Mouse (Mus musculus): Measurements from ENCODE around the gene Tnni3. TPM values are rescaled to one million over a fixed set of nuclear protein-coding genes. Genes with fewer than 3 reads are reported as not detected.

The Tnni3 gene
- polyA plus RNA-seq, 1 experiment from 2014 or later, result 1.8 TPM

DNA sequence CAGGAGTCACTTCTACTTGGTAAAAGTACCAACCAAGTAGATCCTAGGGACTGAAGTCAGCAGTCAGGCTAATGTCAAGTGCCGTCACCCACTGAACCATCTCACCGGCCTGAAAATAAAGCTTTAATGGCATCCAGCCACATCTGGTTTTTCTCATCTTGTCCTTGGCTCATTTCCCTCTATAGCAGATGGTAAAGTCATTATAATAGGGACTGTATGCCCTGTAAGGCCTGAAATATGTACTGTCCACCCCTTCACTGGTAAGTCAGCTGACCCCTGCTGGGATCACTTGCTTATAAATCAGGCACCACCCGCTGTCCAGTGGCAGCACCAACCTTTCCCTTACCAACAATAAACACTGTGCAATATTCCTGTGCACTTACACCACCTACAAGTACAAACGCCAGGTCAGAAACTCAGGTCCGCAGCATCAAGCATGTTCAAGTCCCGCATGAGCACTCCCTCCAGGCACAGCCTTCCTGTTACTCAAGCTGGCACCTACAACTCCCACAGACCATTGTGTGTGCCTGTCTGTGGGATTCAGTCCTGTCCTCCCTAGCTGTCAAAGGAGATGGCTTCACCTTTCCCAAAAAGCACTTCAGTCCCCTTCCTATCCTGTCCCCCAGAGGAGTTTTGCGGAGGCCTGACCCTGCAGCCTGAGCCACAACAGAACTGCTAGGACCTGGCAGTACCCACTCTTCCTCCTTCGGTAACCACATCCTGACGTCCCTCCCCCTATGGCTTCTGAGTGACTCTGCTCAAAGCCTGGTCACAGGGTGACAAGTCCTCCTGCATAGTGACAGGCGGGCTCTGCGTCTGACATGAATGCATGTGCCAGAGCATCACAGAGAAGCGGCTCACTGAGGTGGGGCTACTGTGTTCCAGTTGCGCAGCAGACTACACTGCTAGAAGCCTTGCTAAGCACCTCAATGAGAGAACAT, 31.5 kb downstream of the Tnni3 start:
- ATAC-seq (ENCODE audit: low FRiP score), result no peak
- Histone ChIP-seq H3K27me3 (replicated peaks) (no peaks in the 10 kb centered on the region), H3K36me3 (peaks cover 59% of the 10 kb centered on the region), H3K4me2 (no peak overlapping the region), H3K4me1 (peaks cover 14% of the 10 kb centered on the region), H3K4me3 (replicated peaks) (no peak overlapping the region), H3K9ac (replicated peaks) (no peak overlapping the region), H3K9me3 (replicated peaks) (no peaks in the 10 kb centered on the region), H3K27ac (replicated peaks) (no peak overlapping the region)
- WGBS, result 84% methylated on average over 13 of the region's 13 CpGs

DNA sequence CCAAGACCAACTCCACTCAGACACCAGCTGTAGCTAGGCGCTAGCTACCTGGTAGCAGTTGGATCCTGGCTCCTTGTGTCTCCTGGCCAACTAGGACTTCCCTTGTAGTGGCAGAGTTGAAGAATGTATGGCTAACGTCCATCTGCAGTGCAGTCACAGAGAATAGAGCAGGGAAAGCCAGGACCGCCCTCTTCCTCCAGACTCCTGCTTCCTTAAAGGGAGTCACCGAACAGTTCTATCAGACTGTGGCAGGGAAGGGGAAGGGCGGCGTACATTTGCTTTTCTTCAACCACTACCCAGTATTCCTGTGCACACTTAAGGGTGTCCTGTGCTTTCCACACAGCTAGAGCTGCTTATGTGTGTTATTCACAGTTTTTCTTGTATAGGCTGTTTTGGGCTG, 32.7 kb downstream of the Tnni3 start:
- H3K36me3 ChIP-seq, result peaks cover 54% of the 10 kb centered on the region
- H3K9me3 ChIP-seq (replicated peaks), result no peaks in the 10 kb centered on the region
- H3K4me1 ChIP-seq, result peaks cover 10% of the 10 kb centered on the region; the same call in 1 of the 2 replicates
- ATAC-seq (ENCODE audit: low FRiP score), result no peak
- H3K9ac ChIP-seq (replicated peaks), result no peak overlapping the region
- H3K27ac ChIP-seq (replicated peaks), result no peak overlapping the region
- no peak overlapping the region for H3K4me2 ChIP-seq
- no peaks in the 10 kb centered on the region for H3K27me3 ChIP-seq (replicated peaks)
- H3K4me3 ChIP-seq (replicated peaks), result no peak overlapping the region
- WGBS, result 84% methylated on average over 6 of the region's 6 CpGs

DNA sequence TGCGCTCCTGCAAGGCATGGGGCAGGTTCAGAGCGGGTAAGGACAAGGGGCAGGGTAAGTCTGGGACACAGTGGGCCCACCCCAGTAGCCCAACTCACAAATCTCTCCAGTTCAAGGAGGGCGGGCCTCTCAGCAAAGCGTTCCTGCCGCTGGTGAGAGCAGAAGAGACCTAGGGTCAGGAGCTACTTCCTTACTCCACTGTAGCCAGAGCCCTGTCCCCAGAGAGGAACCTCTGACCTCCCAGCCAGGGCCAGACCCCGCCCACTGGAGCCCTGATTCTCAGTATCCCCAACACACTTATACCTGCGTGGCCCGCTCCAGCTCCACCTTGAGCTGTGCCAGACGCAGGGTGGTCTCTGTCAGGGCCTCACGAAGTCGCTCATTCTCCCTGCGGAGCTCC, 41.7 kb downstream of the Tnni3 start:
- Histone ChIP-seq H3K9me3 (replicated peaks) (no peaks in the 10 kb centered on the region), H3K27me3 (replicated peaks) (no peaks in the 10 kb centered on the region; the same call in 1 of the 2 replicates), H3K4me3 (replicated peaks) (no peak overlapping the region), H3K9ac (replicated peaks) (no peak overlapping the region), H3K36me3 (peaks cover 65% of the 10 kb centered on the region), H3K27ac (replicated peaks) (no peak overlapping the region), H3K4me2 (no peak overlapping the region), H3K4me1 (peaks cover 25% of the 10 kb centered on the region)
- 88% methylated on average over 12 of the region's 12 CpGs for WGBS
- no peak for ATAC-seq (ENCODE audit: low FRiP score)

DNA sequence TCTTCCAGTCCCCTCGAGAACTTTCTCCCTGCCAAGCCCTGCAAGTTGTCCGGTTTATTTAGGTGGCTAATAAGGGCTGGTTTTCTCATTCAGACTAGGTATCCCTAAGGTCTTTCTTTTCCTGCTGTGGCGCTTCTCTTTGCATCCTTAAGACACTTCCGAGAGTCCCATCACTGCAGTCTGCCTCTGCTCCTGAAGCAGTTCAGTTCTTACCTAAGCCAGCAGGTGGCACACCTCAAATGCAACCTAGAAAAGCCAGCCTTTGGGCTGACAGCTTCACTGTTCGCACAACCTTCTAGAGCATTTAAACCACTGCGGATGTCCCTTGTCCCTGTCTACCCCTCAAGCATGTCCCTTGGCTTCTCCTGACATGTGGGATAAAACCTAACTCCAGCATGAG, 44.4 kb downstream of the Tnni3 start:
- Histone ChIP-seq H3K4me2 (peak overlapping the region; percentile 95; the same call in 1 of the 2 replicates), H3K4me3 (replicated peaks) (no peak overlapping the region), H3K9me3 (replicated peaks) (no peaks in the 10 kb centered on the region), H3K27me3 (replicated peaks) (peaks cover 16% of the 10 kb centered on the region), H3K4me1 (peaks cover 25% of the 10 kb centered on the region), H3K36me3 (peaks cover 44% of the 10 kb centered on the region), H3K27ac (replicated peaks) (no peak overlapping the region), H3K9ac (replicated peaks) (no peak overlapping the region)
- WGBS, result 34% methylated on average over 6 of the region's 6 CpGs
- ATAC-seq (ENCODE audit: low FRiP score), result no peak

DNA sequence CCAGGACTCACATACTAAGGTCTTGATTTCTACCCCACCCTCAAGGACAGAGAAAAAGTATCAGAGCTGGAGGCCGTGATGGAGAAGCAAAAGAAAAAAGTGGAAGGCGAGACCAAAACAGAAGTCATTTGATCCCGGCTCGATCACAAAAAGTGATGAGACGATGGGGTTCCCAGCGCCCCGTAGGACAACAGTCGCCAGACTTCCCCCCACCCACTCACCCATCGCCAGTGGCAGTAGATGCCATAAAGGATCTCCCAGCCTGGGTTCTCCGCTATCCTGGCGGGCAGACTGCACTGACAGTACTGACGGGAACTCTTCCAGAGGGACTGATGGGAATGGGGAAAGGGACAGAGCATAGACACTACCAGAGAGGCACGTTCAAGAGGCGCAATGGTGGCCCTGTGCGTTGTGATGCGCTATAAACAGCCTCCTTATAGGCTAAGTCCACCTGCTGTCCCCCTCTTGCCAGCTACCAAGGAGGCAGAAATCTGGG, 45.2 kb downstream of the Tnni3 start:
- Histone ChIP-seq H3K27ac (replicated peaks) (peak overlapping the region; percentile 46), H3K36me3 (peaks cover 36% of the 10 kb centered on the region), H3K4me3 (replicated peaks) (peak overlapping the region; percentile 43), H3K27me3 (replicated peaks) (peaks cover 23% of the 10 kb centered on the region), H3K9me3 (replicated peaks) (no peaks in the 10 kb centered on the region), H3K4me1 (peaks cover 25% of the 10 kb centered on the region), H3K4me2 (peak overlapping the region; percentile 95), H3K9ac (replicated peaks) (peak overlapping the region; percentile 46)
- ATAC-seq (ENCODE audit: low FRiP score), result peak; percentile 29; the same call in 1 of the 2 replicates
- 2% methylated on average over 16 of the region's 16 CpGs for WGBS

DNA sequence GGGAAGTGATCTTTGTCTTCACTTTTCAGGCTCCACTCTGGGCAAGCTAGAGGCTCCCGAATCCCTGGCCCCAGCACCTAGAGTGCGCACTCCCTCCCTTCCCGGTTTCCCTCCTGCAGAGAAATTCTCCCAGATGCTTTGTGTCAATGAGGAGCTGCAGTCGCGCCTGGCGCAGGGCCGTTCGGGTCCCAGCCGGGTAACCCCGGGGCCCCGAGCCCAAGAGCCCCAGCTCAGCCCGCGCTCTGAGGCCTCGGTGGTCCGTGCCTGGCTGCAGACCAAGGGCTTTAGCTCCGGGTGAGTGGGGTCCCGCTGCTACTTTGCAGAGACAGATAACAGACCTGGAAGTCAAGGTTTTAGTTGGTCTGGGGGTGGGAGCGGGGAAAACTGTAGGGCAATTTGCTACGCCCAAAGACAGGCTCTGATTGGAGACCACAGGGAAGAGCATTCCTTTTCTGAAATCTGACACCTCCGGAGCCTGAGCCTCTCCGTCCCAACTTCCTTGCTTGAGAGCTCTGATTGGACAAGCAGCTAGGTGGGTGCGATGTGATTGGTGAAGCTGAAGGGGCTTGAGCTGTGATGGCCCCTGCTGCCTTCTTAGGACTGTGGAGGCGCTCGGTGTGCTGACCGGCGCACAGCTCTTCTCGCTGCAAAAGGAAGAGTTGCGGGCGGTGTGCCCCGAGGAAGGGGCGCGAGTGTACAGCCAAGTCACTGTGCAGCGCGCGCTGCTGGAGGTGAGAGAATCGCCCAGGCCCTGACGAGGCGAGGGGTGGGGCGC, 45.8 kb downstream of the Tnni3 start:
- Histone ChIP-seq H3K4me3 (replicated peaks) (peak overlapping the region; percentile 43), H3K27ac (replicated peaks) (peak overlapping the region; percentile 52), H3K9ac (replicated peaks) (peak overlapping the region; percentile 46), H3K36me3 (peaks cover 30% of the 10 kb centered on the region), H3K9me3 (replicated peaks) (no peaks in the 10 kb centered on the region), H3K4me2 (peak overlapping the region; percentile 95), H3K27me3 (replicated peaks) (peaks cover 29% of the 10 kb centered on the region), H3K4me1 (peaks cover 25% of the 10 kb centered on the region)
- WGBS, result under 1% methylated on average over 39 of the region's 39 CpGs
- peak; percentile 93 for ATAC-seq (ENCODE audit: low FRiP score)

DNA sequence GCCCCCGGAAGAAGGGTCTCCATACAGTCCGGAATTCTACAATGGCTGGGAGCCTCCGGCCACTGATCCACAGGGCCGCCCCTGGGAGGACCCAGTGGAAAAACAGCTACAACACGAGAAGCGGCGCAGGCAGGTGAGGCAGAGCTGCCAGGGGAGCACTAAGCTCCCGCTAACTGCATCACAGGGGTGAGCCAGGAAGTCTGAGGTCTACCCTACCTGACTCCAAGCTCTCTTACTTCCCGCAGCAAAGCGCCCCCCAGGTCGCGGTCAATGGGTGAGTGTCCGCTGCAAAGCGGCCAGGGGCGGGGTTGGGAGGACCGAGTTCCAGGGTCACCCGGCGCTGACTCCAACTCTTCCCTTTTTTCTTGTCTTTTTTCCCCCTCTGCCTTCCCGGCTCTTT, 50.1 kb downstream of the Tnni3 start:
- ATAC-seq (ENCODE audit: low FRiP score), result no peak
- H3K27me3 ChIP-seq (replicated peaks), result peaks cover 49% of the 10 kb centered on the region
- 7% methylated on average over 19 of the region's 19 CpGs for WGBS

DNA sequence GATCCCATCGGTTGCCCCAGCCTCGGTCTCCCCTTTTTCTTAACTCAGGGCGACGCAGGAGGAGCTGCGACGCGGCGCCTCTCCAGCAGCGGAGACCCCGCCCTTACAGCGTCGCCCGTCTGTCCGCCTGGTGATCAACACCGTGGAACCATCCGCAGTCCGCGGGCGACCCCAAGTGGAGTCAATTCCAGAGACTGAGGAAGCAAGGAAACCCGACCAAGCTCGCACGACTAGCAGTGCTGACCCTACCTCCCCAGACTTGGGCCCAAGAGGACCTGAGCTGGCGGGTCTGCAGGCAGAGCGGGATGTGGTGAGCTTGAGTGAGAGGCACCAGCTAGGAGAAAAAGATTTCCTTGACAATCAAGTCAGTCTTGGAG, 52.9 kb downstream of the Tnni3 start:
- H3K9ac ChIP-seq (replicated peaks), result peak overlapping the region; percentile 43
- no peaks in the 10 kb centered on the region for H3K9me3 ChIP-seq (replicated peaks)
- peak overlapping the region; percentile 50 for H3K4me3 ChIP-seq (replicated peaks)
- peak; percentile 92 for ATAC-seq (ENCODE audit: low FRiP score)
- no peak overlapping the region for H3K27ac ChIP-seq (replicated peaks)
- peaks cover 22% of the 10 kb centered on the region for H3K4me1 ChIP-seq
- WGBS, result under 1% methylated on average over 24 of the region's 24 CpGs
- peak overlapping the region; percentile 75 for H3K4me2 ChIP-seq
- H3K36me3 ChIP-seq, result no peaks in the 10 kb centered on the region
- peaks cover 50% of the 10 kb centered on the region for H3K27me3 ChIP-seq (replicated peaks)

More for the DNA sequence above, 50.1 kb downstream of the Tnni3 start:
- Histone ChIP-seq H3K9me3 (replicated peaks) (no peaks in the 10 kb centered on the region), H3K4me3 (replicated peaks) (no peak overlapping the region), H3K4me2 (no peak overlapping the region), H3K4me1 (peaks cover 34% of the 10 kb centered on the region), H3K36me3 (no peaks in the 10 kb centered on the region), H3K9ac (replicated peaks) (no peak overlapping the region), H3K27ac (replicated peaks) (no peak overlapping the region)

DNA sequence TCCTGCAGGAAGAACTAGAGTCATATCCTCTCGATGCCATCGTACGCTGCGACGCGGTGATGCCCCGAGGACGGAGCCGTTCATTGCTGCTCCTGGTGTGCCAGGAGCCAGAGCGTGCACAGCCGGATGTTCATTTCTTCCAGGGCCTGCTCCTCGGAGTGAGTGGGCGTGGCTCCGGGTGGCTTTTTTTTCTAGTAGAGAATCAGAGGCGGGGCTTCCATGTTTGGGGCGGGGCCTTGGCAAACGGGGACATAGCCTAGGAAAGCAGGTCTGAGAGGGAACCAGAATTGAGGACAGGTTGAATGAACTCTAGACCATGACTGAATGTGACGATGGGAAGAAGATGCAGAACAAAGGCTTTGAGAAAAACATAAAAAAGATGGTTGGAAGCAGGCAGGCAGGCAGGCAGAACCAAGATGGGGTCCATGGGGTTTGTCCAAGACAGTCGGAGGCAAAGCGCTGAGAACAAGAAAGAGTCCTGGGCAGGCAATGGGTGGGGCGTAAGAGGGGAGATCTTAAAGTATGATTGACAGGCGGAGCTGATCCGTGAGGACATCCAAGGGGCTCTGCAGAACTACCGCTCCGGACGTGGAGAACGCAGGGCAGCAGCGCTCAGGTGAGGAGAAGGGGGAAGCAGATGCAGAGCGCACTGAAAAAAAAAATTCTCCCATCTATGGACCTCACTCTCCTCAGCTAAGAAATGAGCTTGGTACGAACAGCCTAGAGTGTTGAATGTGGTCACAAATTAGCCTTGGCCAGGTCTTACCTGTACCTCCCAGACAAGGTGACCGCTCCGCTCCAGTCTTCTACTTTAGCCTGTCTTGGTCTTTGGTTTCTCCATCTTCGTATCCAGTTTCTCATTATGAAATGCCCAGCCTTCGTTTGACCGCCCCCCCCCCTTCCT, 53.5 kb downstream of the Tnni3 start:
- H3K9me3 ChIP-seq (replicated peaks), result no peaks in the 10 kb centered on the region
- ATAC-seq (ENCODE audit: low FRiP score), result peak; percentile 72
- no peaks in the 10 kb centered on the region for H3K36me3 ChIP-seq
- H3K4me1 ChIP-seq, result peaks cover 22% of the 10 kb centered on the region
- H3K4me3 ChIP-seq (replicated peaks), result peak overlapping the region; percentile 50
- WGBS, result 2% methylated on average over 35 of the region's 35 CpGs
- peak overlapping the region; percentile 75 for H3K4me2 ChIP-seq
- peaks cover 46% of the 10 kb centered on the region for H3K27me3 ChIP-seq (replicated peaks)
- 0 out of 2 replicates have a peak overlapping the region, but pooled peaks have one; percentile 10 for H3K27ac ChIP-seq (replicated peaks)
- H3K9ac ChIP-seq (replicated peaks), result peak overlapping the region; percentile 43

Measured in neural tube, embryonic 15.5 days (tissue).